Mouse (Mus musculus): ENCODE results near the gene Ccr7. TPM values are rescaled to one million over a fixed set of nuclear protein-coding genes. Genes with fewer than 3 reads are reported as not detected.

Gene Ccr7
- polyA plus RNA-seq, 1 experiment from 2014 or later, result 0.33 TPM

GRCm38 (mm10) chr11:99136961-99137360 is 17.9 kb downstream of the Ccr7 start:
- 77% methylated on average over 4 of the region's 4 CpGs for WGBS
- peak overlapping the region; percentile 52 for H3K27ac ChIP-seq (replicated peaks; ENCODE audit: low read depth, low read length)

GRCm38 (mm10) chr11:99136361-99136760 is 18.5 kb downstream of the Ccr7 start:
- Histone ChIP-seq H3K9ac (ENCODE audit: low read depth, low read length) (no peak overlapping the region), H3K9me3 (ENCODE audit: control insufficient read depth, low read length) (no peaks in the 10 kb centered on the region), H3K4me1 (ENCODE audit: control insufficient read depth, insufficient read depth, low read length) (peaks cover 47% of the 10 kb centered on the region), H3K36me3 (ENCODE audit: control insufficient read depth, insufficient read depth, low read length) (no peaks in the 10 kb centered on the region), H3K4me3 (ENCODE audit: low read depth, low read length) (no peak overlapping the region), H3K27ac (replicated peaks; ENCODE audit: low read depth, low read length) (peak overlapping the region; percentile 52; the same call in 1 of the 2 replicates), H3K27me3 (replicated peaks; ENCODE audit: control insufficient read depth, insufficient read depth, low read length) (no peaks in the 10 kb centered on the region), H3K4me2 (ENCODE audit: low read depth, low read length) (no peak overlapping the region)
- no peak for ATAC-seq (ENCODE audit: low read depth)
- 37% methylated on average over 3 of the region's 3 CpGs for WGBS
- no peak for DNase-seq (ENCODE audit: low spot score)

More at GRCm38 (mm10) chr11:99136961-99137360, 17.9 kb downstream of the Ccr7 start:
- Histone ChIP-seq H3K36me3 (ENCODE audit: control insufficient read depth, insufficient read depth, low read length) (no peaks in the 10 kb centered on the region), H3K9ac (ENCODE audit: low read depth, low read length) (no peak overlapping the region), H3K4me1 (ENCODE audit: control insufficient read depth, insufficient read depth, low read length) (peaks cover 47% of the 10 kb centered on the region), H3K4me3 (ENCODE audit: low read depth, low read length) (no peak overlapping the region), H3K27me3 (replicated peaks; ENCODE audit: control insufficient read depth, insufficient read depth, low read length) (no peaks in the 10 kb centered on the region), H3K4me2 (ENCODE audit: low read depth, low read length) (no peak overlapping the region), H3K9me3 (ENCODE audit: control insufficient read depth, low read length) (no peaks in the 10 kb centered on the region)
- no peak for ATAC-seq (ENCODE audit: low read depth)
- no peak for DNase-seq (ENCODE audit: low spot score)

- no peak overlapping the region for H3K4me3 ChIP-seq (ENCODE audit: low read depth, low read length)
- 47% methylated on average over 6 of the region's 8 CpGs for WGBS
- no peak overlapping the region for H3K9ac ChIP-seq (ENCODE audit: low read depth, low read length)
- no peaks in the 10 kb centered on the region for H3K27me3 ChIP-seq (replicated peaks; ENCODE audit: control insufficient read depth, insufficient read depth, low read length)
- peaks cover 46% of the 10 kb centered on the region for H3K4me1 ChIP-seq (ENCODE audit: control insufficient read depth, insufficient read depth, low read length)
- H3K4me2 ChIP-seq (ENCODE audit: low read depth, low read length), result no peak overlapping the region
- H3K9me3 ChIP-seq (ENCODE audit: control insufficient read depth, low read length), result no peaks in the 10 kb centered on the region
- peak overlapping the region; percentile 87 for H3K27ac ChIP-seq (replicated peaks; ENCODE audit: low read depth, low read length)
- DNase-seq (ENCODE audit: low spot score) (no peak), ATAC-seq (ENCODE audit: low read depth) (no peak)
- H3K36me3 ChIP-seq (ENCODE audit: control insufficient read depth, insufficient read depth, low read length), result no peaks in the 10 kb centered on the region
Observed at GRCm38 (mm10) chr11:99135047-99135440, 19.8 kb downstream of the Ccr7 start.

- peak overlapping the region; percentile 87 for H3K27ac ChIP-seq (replicated peaks; ENCODE audit: low read depth, low read length)
- no peak overlapping the region for H3K4me2 ChIP-seq (ENCODE audit: low read depth, low read length)
- peaks cover 46% of the 10 kb centered on the region for H3K4me1 ChIP-seq (ENCODE audit: control insufficient read depth, insufficient read depth, low read length)
- 27% methylated on average over 15 of the region's 15 CpGs for WGBS
- no peak overlapping the region for H3K9ac ChIP-seq (ENCODE audit: low read depth, low read length)
- no peaks in the 10 kb centered on the region for H3K36me3 ChIP-seq (ENCODE audit: control insufficient read depth, insufficient read depth, low read length)
- H3K9me3 ChIP-seq (ENCODE audit: control insufficient read depth, low read length), result no peaks in the 10 kb centered on the region
- ATAC-seq (ENCODE audit: low read depth), result no peak
- no peaks in the 10 kb centered on the region for H3K27me3 ChIP-seq (replicated peaks; ENCODE audit: control insufficient read depth, insufficient read depth, low read length)
- H3K4me3 ChIP-seq (ENCODE audit: low read depth, low read length), result no peak overlapping the region
- peak; percentile 71 for DNase-seq (ENCODE audit: low spot score)
Observed at GRCm38 (mm10) chr11:99134266-99135046, 20.4 kb downstream of the Ccr7 start.

GRCm38 (mm10) chr11:99133285-99133897 is 21.5 kb downstream of the Ccr7 start:
- H3K9ac ChIP-seq (ENCODE audit: low read depth, low read length), result no peak overlapping the region
- H3K4me3 ChIP-seq (ENCODE audit: low read depth, low read length), result no peak overlapping the region
- ATAC-seq (ENCODE audit: low read depth), result no peak
- WGBS, result 22% methylated on average over 5 of the region's 5 CpGs
- no peak overlapping the region for H3K4me2 ChIP-seq (ENCODE audit: low read depth, low read length)
- H3K9me3 ChIP-seq (ENCODE audit: control insufficient read depth, low read length), result no peaks in the 10 kb centered on the region
- DNase-seq (ENCODE audit: low spot score), result peak; percentile 73
- H3K27ac ChIP-seq (replicated peaks; ENCODE audit: low read depth, low read length), result peak overlapping the region; percentile 87
- H3K36me3 ChIP-seq (ENCODE audit: control insufficient read depth, insufficient read depth, low read length), result no peaks in the 10 kb centered on the region
- H3K27me3 ChIP-seq (replicated peaks; ENCODE audit: control insufficient read depth, insufficient read depth, low read length), result no peaks in the 10 kb centered on the region
- H3K4me1 ChIP-seq (ENCODE audit: control insufficient read depth, insufficient read depth, low read length), result peaks cover 41% of the 10 kb centered on the region

DNA sequence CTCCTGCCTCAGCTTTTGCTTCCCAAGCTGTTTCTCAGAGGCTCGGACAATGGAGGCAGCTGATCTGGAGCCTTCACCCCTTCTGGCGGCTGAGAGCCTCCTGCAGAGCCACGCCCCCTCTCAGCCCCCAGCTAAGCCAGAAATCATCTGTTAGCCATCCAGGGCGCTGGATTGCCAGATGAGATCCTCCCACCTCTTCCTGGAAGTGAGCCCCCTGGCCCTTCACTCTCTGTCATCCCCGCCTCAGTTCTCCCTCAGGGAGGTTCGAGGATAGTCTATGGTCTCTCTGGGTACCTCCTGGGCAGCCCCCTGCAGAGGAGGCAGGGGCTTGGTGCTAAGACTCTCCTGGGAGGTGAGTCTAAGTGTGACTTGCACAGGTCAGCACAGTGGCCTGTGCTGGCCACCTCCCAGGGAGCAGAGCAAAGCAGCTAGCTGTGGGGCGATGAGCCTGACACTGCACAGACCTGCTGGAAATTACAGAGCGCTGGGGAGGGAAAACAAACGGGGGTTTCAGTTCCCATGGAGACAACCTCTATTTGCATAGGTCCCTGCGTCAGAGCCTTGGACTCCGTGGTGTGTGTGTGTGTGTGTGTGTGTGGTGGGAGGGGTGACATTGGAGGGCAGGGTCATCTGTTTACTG is 22.7 kb downstream of the Ccr7 start:
- no peaks in the 10 kb centered on the region for H3K27me3 ChIP-seq (replicated peaks; ENCODE audit: control insufficient read depth, insufficient read depth, low read length)
- peak; percentile 91 for DNase-seq (ENCODE audit: low spot score)
- H3K9ac ChIP-seq (ENCODE audit: low read depth, low read length), result peak overlapping the region; percentile 48; the same call in 1 of the 2 replicates
- 5% methylated on average over 11 of the region's 11 CpGs for WGBS
- H3K9me3 ChIP-seq (ENCODE audit: control insufficient read depth, low read length), result no peaks in the 10 kb centered on the region
- H3K4me1 ChIP-seq (ENCODE audit: control insufficient read depth, insufficient read depth, low read length), result peaks cover 42% of the 10 kb centered on the region
- peak overlapping the region; percentile 87 for H3K27ac ChIP-seq (replicated peaks; ENCODE audit: low read depth, low read length)
- ATAC-seq (ENCODE audit: low read depth), result peak; percentile 71
- H3K36me3 ChIP-seq (ENCODE audit: control insufficient read depth, insufficient read depth, low read length), result no peaks in the 10 kb centered on the region
- peak overlapping the region; percentile 1; the same call in 1 of the 2 replicates for H3K4me3 ChIP-seq (ENCODE audit: low read depth, low read length)
- H3K4me2 ChIP-seq (ENCODE audit: low read depth, low read length), result peak overlapping the region; percentile 43

- Histone ChIP-seq H3K27ac (replicated peaks; ENCODE audit: low read depth, low read length) (peak overlapping the region; percentile 87), H3K4me1 (ENCODE audit: control insufficient read depth, insufficient read depth, low read length) (peaks cover 49% of the 10 kb centered on the region), H3K36me3 (ENCODE audit: control insufficient read depth, insufficient read depth, low read length) (no peaks in the 10 kb centered on the region), H3K4me2 (ENCODE audit: low read depth, low read length) (peak overlapping the region; percentile 43; the same call in 1 of the 2 replicates), H3K9me3 (ENCODE audit: control insufficient read depth, low read length) (no peaks in the 10 kb centered on the region), H3K4me3 (ENCODE audit: low read depth, low read length) (no peak overlapping the region), H3K27me3 (replicated peaks; ENCODE audit: control insufficient read depth, insufficient read depth, low read length) (no peaks in the 10 kb centered on the region), H3K9ac (ENCODE audit: low read depth, low read length) (peak overlapping the region; percentile 48; the same call in 1 of the 2 replicates)
- DNase-seq (ENCODE audit: low spot score), result no peak
- no peak for ATAC-seq (ENCODE audit: low read depth)
- 42% methylated on average over 12 of the region's 12 CpGs for WGBS
Observed at GRCm38 (mm10) chr11:99131463-99131840, 23.4 kb downstream of the Ccr7 start.

DNA sequence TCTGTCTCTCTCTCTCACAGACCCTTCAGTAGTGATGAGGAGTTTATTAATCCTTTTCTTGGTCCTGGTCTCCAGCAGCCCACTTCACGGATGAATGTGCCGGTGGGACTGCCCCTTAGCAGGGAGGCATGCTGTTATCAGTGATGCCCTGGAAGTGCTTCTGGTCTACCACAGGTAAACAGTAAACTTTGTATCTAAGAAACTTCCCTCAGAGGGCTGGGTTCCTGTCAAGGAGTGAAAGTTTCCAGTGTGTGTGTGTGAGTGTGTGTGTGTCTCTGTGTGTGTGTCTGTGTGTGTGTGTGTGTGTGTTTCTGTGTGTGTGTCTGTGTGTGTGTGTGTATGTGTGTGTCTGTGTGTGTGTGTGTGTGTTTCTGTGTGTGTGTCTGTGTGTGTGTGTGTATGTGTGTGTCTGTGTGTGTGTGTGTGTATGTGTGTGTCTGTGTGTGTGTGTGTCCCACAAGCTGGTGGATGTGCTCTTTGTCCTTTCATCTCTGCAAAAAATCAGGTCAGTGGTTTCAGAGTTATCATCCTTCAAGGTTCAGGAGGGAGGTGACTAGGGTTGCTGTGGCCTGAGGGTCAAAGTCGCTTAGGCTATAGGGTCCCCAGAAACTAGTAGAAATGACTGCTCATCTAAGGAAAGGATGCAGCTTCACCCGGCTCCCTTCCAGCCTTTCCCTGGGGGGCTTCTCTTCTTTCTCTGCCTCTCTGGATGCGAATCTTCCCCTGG is 24.0 kb downstream of the Ccr7 start:
- Histone ChIP-seq H3K4me1 (ENCODE audit: control insufficient read depth, insufficient read depth, low read length) (peaks cover 54% of the 10 kb centered on the region), H3K4me3 (ENCODE audit: low read depth, low read length) (no peak overlapping the region), H3K27me3 (replicated peaks; ENCODE audit: control insufficient read depth, insufficient read depth, low read length) (no peaks in the 10 kb centered on the region), H3K9ac (ENCODE audit: low read depth, low read length) (no peak overlapping the region), H3K27ac (replicated peaks; ENCODE audit: low read depth, low read length) (peak overlapping the region; percentile 87; the same call in 1 of the 2 replicates), H3K36me3 (ENCODE audit: control insufficient read depth, insufficient read depth, low read length) (no peaks in the 10 kb centered on the region), H3K9me3 (ENCODE audit: control insufficient read depth, low read length) (no peaks in the 10 kb centered on the region), H3K4me2 (ENCODE audit: low read depth, low read length) (no peak overlapping the region)
- ATAC-seq (ENCODE audit: low read depth) (no peak), DNase-seq (ENCODE audit: low spot score) (no peak)
- 53% methylated on average over 5 of the region's 5 CpGs for WGBS

Measured in embryonic facial prominence, embryonic 14.5 days (tissue).